Mouse (Mus musculus): ENCODE measurements around the gene Gemin6. TPM values are rescaled to one million over a fixed set of nuclear protein-coding genes. Genes with fewer than 3 reads are reported as not detected.
A peak's percentile ranks its signal among the peaks of the same experiment; 100 is the strongest.

Gemin6 gene
- total and polyA plus RNA-seq, 3 experiments, result 19.6 to 25.3 TPM; not detected in 1

DNA sequence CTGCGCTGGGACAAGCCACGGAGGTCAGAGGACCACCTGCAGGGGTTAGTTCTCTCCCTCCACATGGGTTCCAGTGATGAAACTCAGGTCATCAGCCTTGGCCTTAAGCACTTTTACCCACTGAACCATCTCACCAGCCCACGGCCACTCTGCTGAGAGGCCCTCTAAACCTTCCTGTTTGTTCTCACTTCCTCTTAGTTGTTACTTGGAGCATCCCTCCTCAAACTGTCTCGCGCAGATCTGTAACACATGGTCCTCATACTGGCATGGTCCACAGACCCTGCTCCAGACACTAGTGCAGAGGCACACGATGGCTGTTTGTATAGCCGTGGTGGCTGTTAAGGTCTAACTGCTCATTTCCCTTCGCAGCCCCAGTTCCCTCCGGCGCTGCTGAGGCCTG is 40.6 kb upstream of the Gemin6 start:
- Histone ChIP-seq H3K9me3 (replicated peaks; ENCODE audit: insufficient read depth, low read length) (no peaks in the 10 kb centered on the region), H3K4me1 (ENCODE audit: control insufficient read depth in 1 of 2, insufficient read depth in 2 of 2, low read length in 2 of 2) (no peaks in the 10 kb centered on the region)
- TF ChIP-seq CHD1 (IDR thresholded peaks at IDR 0.05; ENCODE audit: low read depth, low read length) (no peak), BHLHE40 (IDR thresholded peaks at IDR 0.05; ENCODE audit: borderline replicate concordance, low read depth, low read length) (no peak), MYB (IDR thresholded peaks at IDR 0.05; ENCODE audit: low read depth, low read length) (no peak), CTCF (IDR thresholded peaks at IDR 0.05 in 2 of 3, conservative IDR thresholded peaks at IDR 0.05 in 1 of 3; ENCODE audit: control insufficient read depth in 1 of 3, insufficient read depth in 1 of 3, low read depth in 2 of 3, low read length in 3 of 3, poor library complexity in 1 of 3, severe bottlenecking in 1 of 3) (no peak), MXI1 (IDR thresholded peaks at IDR 0.05; ENCODE audit: low read depth, low read length) (no peak), TCF12 (IDR thresholded peaks at IDR 0.05; ENCODE audit: low read depth, low read length) (no peak), RCOR1 (IDR thresholded peaks at IDR 0.05; ENCODE audit: low read depth, low read length) (no peak), UBTF (IDR thresholded peaks at IDR 0.05; ENCODE audit: borderline replicate concordance, insufficient read depth, low read depth, low read length) (no peak), MAFK (IDR thresholded peaks at IDR 0.05; ENCODE audit: borderline replicate concordance, low read depth, low read length) (no peak), ZNF384 (IDR thresholded peaks at IDR 0.05; ENCODE audit: low read depth, low read length) (no peak), CHD2 (IDR thresholded peaks at IDR 0.05; ENCODE audit: low read length) (no peak), ZC3H11A (IDR thresholded peaks at IDR 0.05; ENCODE audit: low read depth, low read length) (no peak), SMC3 (IDR thresholded peaks at IDR 0.05; ENCODE audit: low read depth, low read length) (no peak), RAD21 (IDR thresholded peaks at IDR 0.05; ENCODE audit: low read depth, low read length) (no peak), ETS1 (IDR thresholded peaks at IDR 0.05; ENCODE audit: low read depth, low read length) (no peak), GABPA (IDR thresholded peaks at IDR 0.05; ENCODE audit: low read depth, low read length) (no peak), MYC (IDR thresholded peaks at IDR 0.05; ENCODE audit: low read depth, low read length) (no peak)

DNA sequence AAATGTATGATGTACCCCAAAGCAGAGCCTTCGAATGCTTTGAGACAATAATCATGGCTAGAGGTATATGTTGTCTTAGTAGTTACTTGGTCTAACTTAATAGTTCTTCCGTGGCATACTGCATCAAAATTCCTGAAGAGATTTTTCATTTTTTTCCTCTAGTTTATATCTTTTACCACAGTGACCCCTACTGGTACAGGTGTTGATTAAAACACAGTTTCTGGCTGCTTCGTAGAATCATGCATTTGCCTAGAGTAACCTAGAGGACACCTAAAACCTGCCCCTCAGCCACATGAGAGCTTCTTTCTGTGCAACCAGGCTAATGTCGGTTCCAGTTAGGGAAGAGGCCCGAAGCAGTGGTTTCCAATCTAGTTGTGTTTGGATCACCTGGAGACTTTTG is 31.2 kb upstream of the Gemin6 start:
- H3K27me3 ChIP-seq (ENCODE audit: control insufficient read depth in 1 of 2, insufficient read depth in 2 of 2, low read length in 2 of 2), result no peaks in the 10 kb centered on the region
- no peaks in the 10 kb centered on the region for H3K9me3 ChIP-seq (replicated peaks; ENCODE audit: insufficient read depth, low read length)
- H3K4me3 ChIP-seq (ENCODE audit: control insufficient read depth in 1 of 2, insufficient read depth in 1 of 2, low read depth in 2 of 2, low read length in 2 of 2), result no peak overlapping the region
- H3K79me2 ChIP-seq (ENCODE audit: control insufficient read depth, insufficient read depth, low read length, poor library complexity), result no peaks in the 10 kb centered on the region
- no peak overlapping the region for H3K9ac ChIP-seq (ENCODE audit: control insufficient read depth, low read depth, low read length, poor library complexity, severe bottlenecking)
- DNase-seq (ENCODE audit: low read depth, low spot score), result peak; percentile 45
- no peaks in the 10 kb centered on the region; a peak in 1 of 4 replicates for H3K36me3 ChIP-seq (ENCODE audit: control insufficient read depth in 1 of 2, insufficient read depth in 2 of 2, low read length in 2 of 2)
- no peak overlapping the region for H3K27ac ChIP-seq (ENCODE audit: control insufficient read depth, low read depth, low read length)
- H3K4me1 ChIP-seq (ENCODE audit: control insufficient read depth in 1 of 2, insufficient read depth in 2 of 2, low read length in 2 of 2), result no peaks in the 10 kb centered on the region
- peak; percentile 21; the same call in 1 of the 2 replicates for TF ChIP-seq ZNF384 (IDR thresholded peaks at IDR 0.05; ENCODE audit: low read depth, low read length)
- no peak for TF ChIP-seq JUND (IDR thresholded peaks at IDR 0.05; ENCODE audit: low read depth, low read length)
- no peak for TF ChIP-seq POLR2A (IDR thresholded peaks at IDR 0.05; ENCODE audit: control insufficient read depth in 1 of 2, insufficient read depth in 1 of 2, low read depth in 1 of 2, low read length in 2 of 2, poor library complexity in 1 of 2)
- TF ChIP-seq BHLHE40 (IDR thresholded peaks at IDR 0.05; ENCODE audit: borderline replicate concordance, low read depth, low read length), result no peak
- no peak for TF ChIP-seq ELF1 (IDR thresholded peaks at IDR 0.05; ENCODE audit: low read depth, low read length)
- no peak for TF ChIP-seq TAL1 (IDR thresholded peaks at IDR 0.05; ENCODE audit: low read length)
- TF ChIP-seq NRF1 (IDR thresholded peaks at IDR 0.05; ENCODE audit: insufficient read depth, low read depth, low read length, poor library complexity, severe bottlenecking), result no peak
- no peak for TF ChIP-seq POLR2AphosphoS2 (IDR thresholded peaks at IDR 0.05; ENCODE audit: low read length)
- no peak for TF ChIP-seq MYC (IDR thresholded peaks at IDR 0.05; ENCODE audit: low read depth, low read length)
- TF ChIP-seq GABPA (IDR thresholded peaks at IDR 0.05; ENCODE audit: low read depth, low read length), result no peak
- no peak for TF ChIP-seq MAFK (IDR thresholded peaks at IDR 0.05; ENCODE audit: borderline replicate concordance, low read depth, low read length)
- TF ChIP-seq TBP (IDR thresholded peaks at IDR 0.05; ENCODE audit: low read depth, low read length), result no peak
- no peak for TF ChIP-seq USF2 (IDR thresholded peaks at IDR 0.05; ENCODE audit: borderline replicate concordance in 1 of 2, insufficient read depth in 1 of 2, low read depth in 1 of 2, low read length in 2 of 2)
- TF ChIP-seq HCFC1 (IDR thresholded peaks at IDR 0.05; ENCODE audit: low read depth, low read length), result no peak
- peak; percentile 37 for TF ChIP-seq SMC3 (IDR thresholded peaks at IDR 0.05; ENCODE audit: low read depth, low read length)
- TF ChIP-seq USF1 (IDR thresholded peaks at IDR 0.05; ENCODE audit: low read depth, low read length), result no peak
- TF ChIP-seq MYB (IDR thresholded peaks at IDR 0.05; ENCODE audit: low read depth, low read length), result no peak
- peak in 2 of 3 experiments; percentile 30 to 61; a peak in 3 of 6 replicates for TF ChIP-seq CTCF (IDR thresholded peaks at IDR 0.05 in 2 of 3, conservative IDR thresholded peaks at IDR 0.05 in 1 of 3; ENCODE audit: control insufficient read depth in 1 of 3, insufficient read depth in 1 of 3, low read depth in 2 of 3, low read length in 3 of 3, poor library complexity in 1 of 3, severe bottlenecking in 1 of 3)
- peak; percentile 62 for TF ChIP-seq RAD21 (IDR thresholded peaks at IDR 0.05; ENCODE audit: low read depth, low read length)
- no peak for TF ChIP-seq ZKSCAN1 (IDR thresholded peaks at IDR 0.05; ENCODE audit: low read depth, low read length)
- no peak for TF ChIP-seq POLR2AphosphoS5 (IDR thresholded peaks at IDR 0.05; ENCODE audit: borderline replicate concordance, low read depth, low read length)
- no peak for TF ChIP-seq TCF12 (IDR thresholded peaks at IDR 0.05; ENCODE audit: low read depth, low read length)
- TF ChIP-seq UBTF (IDR thresholded peaks at IDR 0.05; ENCODE audit: borderline replicate concordance, insufficient read depth, low read depth, low read length), result no peak
- no peak for TF ChIP-seq CHD1 (IDR thresholded peaks at IDR 0.05; ENCODE audit: low read depth, low read length)

More for the DNA sequence above, 40.6 kb upstream of the Gemin6 start:
- DNase-seq (ENCODE audit: low read depth, low spot score), result no peak
- Histone ChIP-seq H3K9ac (ENCODE audit: control insufficient read depth, low read depth, low read length, poor library complexity, severe bottlenecking) (no peak overlapping the region), H3K27me3 (ENCODE audit: control insufficient read depth in 1 of 2, insufficient read depth in 2 of 2, low read length in 2 of 2) (no peaks in the 10 kb centered on the region), H3K4me3 (ENCODE audit: control insufficient read depth in 1 of 2, insufficient read depth in 1 of 2, low read depth in 2 of 2, low read length in 2 of 2) (no peak overlapping the region), H3K36me3 (ENCODE audit: control insufficient read depth in 1 of 2, insufficient read depth in 2 of 2, low read length in 2 of 2) (no peaks in the 10 kb centered on the region), H3K79me2 (ENCODE audit: control insufficient read depth, insufficient read depth, low read length, poor library complexity) (no peaks in the 10 kb centered on the region), H3K27ac (ENCODE audit: control insufficient read depth, low read depth, low read length) (no peak overlapping the region)
